Mouse (Mus musculus) liver, embryonic 13.5 days (tissue): ENCODE results near the gene Dda1. TPM values are rescaled to one million over a fixed set of nuclear protein-coding genes. Genes with fewer than 3 reads are reported as not detected.

Experiments used
- ATAC-seq: fragments of 200-750 bp; cut with Nextera tagmentation; 2 replicates; pipeline ENCODE4 v1.8.0; 2017; ENCODE audit warnings: low read depth, mild to moderate bottlenecking, moderate number of reproducible peaks, moderate library complexity
- DNase-seq: peaks from one replicate; pipeline ENCODE4 v3.0.0; 2022
- H3K27ac ChIP-seq: fragments of 300-500 bp; sonication (generic); 2 replicates; pipeline ENCODE4 v1.5.1; 2015; ENCODE audit warnings: moderate library complexity, mild to moderate bottlenecking, inconsistent platforms
- H3K27me3 ChIP-seq: fragments of 300-500 bp; sonication (generic); 2 replicates; pipeline ENCODE4 v1.6.1; 2015; ENCODE audit warnings: mild to moderate bottlenecking, inconsistent platforms
- H3K36me3 ChIP-seq: fragments of 300-500 bp; sonication (generic); 2 replicates; pipeline ENCODE4 v1.6.1; 2015; ENCODE audit warnings: mild to moderate bottlenecking, inconsistent platforms
- H3K4me1 ChIP-seq: fragments of 300-500 bp; sonication (generic); replicated peaks from 2 replicates; pipeline ENCODE4 v1.6.1; 2015; ENCODE audit warnings: inconsistent platforms
- H3K4me2 ChIP-seq: fragments of 300-500 bp; sonication (generic); 2 replicates; pipeline ENCODE4 v1.6.1; 2015; ENCODE audit warnings: inconsistent platforms, mild to moderate bottlenecking, moderate library complexity
- H3K4me3 ChIP-seq: fragments of 300-500 bp; sonication (generic); replicated peaks from 2 replicates; pipeline ENCODE4 v1.5.1; 2015; ENCODE audit warnings: mild to moderate bottlenecking, inconsistent platforms
- H3K9ac ChIP-seq: fragments of 300-500 bp; sonication (generic); 2 replicates; pipeline ENCODE4 v1.6.1; 2015; ENCODE audit warnings: mild to moderate bottlenecking, inconsistent platforms
- H3K9me3 ChIP-seq: fragments of 300-500 bp; sonication (generic); replicated peaks from 2 replicates; pipeline ENCODE4 v1.6.1; 2016; ENCODE audit warnings: inconsistent platforms
- WGBS: fragments of 180-500 bp; shearing (Covaris S2); methylation state at CpG from one replicate; pipeline ENCODE4 v1.1.7; 2015; ENCODE audit not compliant: insufficient replicate concordance; 5-methylcytosine and 5-hydroxymethylcytosine counted together
- polyA plus RNA-seq: library from polyadenylated mRNA; unstranded; fragments of >200 nt; fragmentation: Nextera tagmentation; extraction: Ambion mirVana; gene quantifications from 2 replicates; pipeline ENCODE4 v1.2.1, GENCODE M21; 2015

The Dda1 gene
- polyA plus RNA-seq, 1 experiment from 2014 or later = 50.9 TPM

- no peak overlapping the region for H3K4me2 ChIP-seq
Observed at GRCm38 (mm10) chr8:71460716-71461115, 8.3 kb upstream of the Dda1 start.

DNA sequence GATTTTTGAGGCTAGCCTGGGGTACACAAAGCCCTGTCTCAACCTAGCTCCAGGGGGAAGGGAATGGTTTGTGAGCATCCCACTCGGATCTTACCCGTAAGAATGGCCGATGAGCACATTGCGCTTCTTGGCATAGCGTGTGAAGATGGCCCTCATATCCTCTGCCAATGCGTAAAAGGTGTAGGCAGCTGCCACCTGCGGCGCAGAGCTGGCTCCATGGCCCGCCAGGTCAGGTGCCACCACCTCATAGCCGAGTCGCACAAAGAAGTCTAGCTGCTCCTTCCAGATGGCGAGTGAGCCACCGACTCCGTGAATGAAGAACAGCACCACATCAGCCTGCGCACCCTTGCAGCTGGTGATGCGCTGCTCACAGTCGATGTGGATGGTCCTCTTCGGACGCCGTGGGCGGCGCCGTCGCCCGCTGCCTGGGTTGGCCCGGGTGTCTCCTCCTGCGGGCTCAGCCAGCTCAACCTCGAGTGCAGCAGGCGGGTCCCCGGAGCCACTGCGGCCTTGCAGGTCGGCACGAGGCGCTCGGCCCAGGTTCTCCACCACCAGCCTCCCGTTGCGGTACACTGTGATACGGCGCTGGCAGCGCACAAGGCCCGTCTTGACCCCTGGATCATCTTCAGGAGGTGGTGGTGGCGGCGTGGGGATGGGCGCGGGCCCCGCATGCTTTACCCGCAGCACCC, 7.7 kb upstream of the Dda1 start:
- 86% methylated on average over 47 of the region's 47 CpGs for WGBS
- Histone ChIP-seq H3K4me1 (peaks cover 49% of the 10 kb centered on the region), H3K36me3 (peaks cover 22% of the 10 kb centered on the region), H3K27me3 (peaks cover 12% of the 10 kb centered on the region; the same call in 1 of the 2 replicates), H3K9me3 (no peaks in the 10 kb centered on the region; the same call in 1 of the 2 replicates), H3K4me3 (no peak overlapping the region), H3K4me2 (no peak overlapping the region), H3K27ac (no peak overlapping the region), H3K9ac (no peak overlapping the region)
- ATAC-seq (no peak), DNase-seq (no peak)

More at GRCm38 (mm10) chr8:71460716-71461115, 8.3 kb upstream of the Dda1 start:
- peaks cover 43% of the 10 kb centered on the region for H3K4me1 ChIP-seq
- 88% methylated on average over 6 of the region's 6 CpGs for WGBS
- H3K36me3 ChIP-seq = peaks cover 17% of the 10 kb centered on the region
- no peak for DNase-seq
- no peak overlapping the region for H3K4me3 ChIP-seq
- no peak for ATAC-seq
- no peak overlapping the region for H3K27ac ChIP-seq
- peaks cover 14% of the 10 kb centered on the region; the same call in 1 of the 2 replicates for H3K27me3 ChIP-seq
- no peaks in the 10 kb centered on the region; the same call in 1 of the 2 replicates for H3K9me3 ChIP-seq
- no peak overlapping the region for H3K9ac ChIP-seq

- peak overlapping the region; percentile 91; the same call in 1 of the 2 replicates for H3K9ac ChIP-seq
- no peak overlapping the region for H3K27ac ChIP-seq
- DNase-seq (no peak), ATAC-seq (no peak)
- 71% methylated on average over 4 of the region's 4 CpGs for WGBS
- H3K4me3 ChIP-seq = peak overlapping the region; percentile 86
- no peaks in the 10 kb centered on the region; the same call in 1 of the 2 replicates for H3K9me3 ChIP-seq
- peaks cover 26% of the 10 kb centered on the region for H3K36me3 ChIP-seq
- peaks cover 12% of the 10 kb centered on the region; the same call in 1 of the 2 replicates for H3K27me3 ChIP-seq
- H3K4me1 ChIP-seq = peaks cover 43% of the 10 kb centered on the region
- H3K4me2 ChIP-seq = peak overlapping the region; percentile 99
Observed at GRCm38 (mm10) chr8:71462191-71462590, 6.8 kb upstream of the Dda1 start.

GRCm38 (mm10) chr8:71462786-71463185, 6.2 kb upstream of the Dda1 start:
- Histone ChIP-seq H3K9ac (peak overlapping the region; percentile 91), H3K36me3 (peaks cover 26% of the 10 kb centered on the region), H3K4me1 (peaks cover 37% of the 10 kb centered on the region), H3K27ac (no peak overlapping the region; the same call in 1 of the 2 replicates), H3K4me3 (peak overlapping the region; percentile 86), H3K9me3 (no peaks in the 10 kb centered on the region; the same call in 1 of the 2 replicates), H3K27me3 (peaks cover 12% of the 10 kb centered on the region; the same call in 1 of the 2 replicates), H3K4me2 (peak overlapping the region; percentile 99)
- 5% methylated on average over 16 of the region's 16 CpGs for WGBS
- no peak for DNase-seq
- ATAC-seq = no peak

GRCm38 (mm10) chr8:71463188-71464033, 5.6 kb upstream of the Dda1 start, which contains the start of gene Abhd8:
Gene Abhd8, minus strand, starts transcription at chr8:71463655.
- H3K9me3 ChIP-seq = no peaks in the 10 kb centered on the region; the same call in 1 of the 2 replicates
- DNase-seq (peak; percentile 97), ATAC-seq (peak; percentile 79)
- under 1% methylated on average over 55 of the region's 55 CpGs for WGBS
- peaks cover 37% of the 10 kb centered on the region for H3K4me1 ChIP-seq
- H3K9ac ChIP-seq = peak within 1 kb of the TSS; percentile 91
- peaks cover 22% of the 10 kb centered on the region for H3K36me3 ChIP-seq
- peak within 1 kb of the TSS; percentile 86 for H3K4me3 ChIP-seq
- H3K4me2 ChIP-seq = peak within 1 kb of the TSS; percentile 99
- H3K27me3 ChIP-seq = peaks cover 12% of the 10 kb centered on the region; the same call in 1 of the 2 replicates
- peak within 1 kb of the TSS; percentile 81 for H3K27ac ChIP-seq

DNA sequence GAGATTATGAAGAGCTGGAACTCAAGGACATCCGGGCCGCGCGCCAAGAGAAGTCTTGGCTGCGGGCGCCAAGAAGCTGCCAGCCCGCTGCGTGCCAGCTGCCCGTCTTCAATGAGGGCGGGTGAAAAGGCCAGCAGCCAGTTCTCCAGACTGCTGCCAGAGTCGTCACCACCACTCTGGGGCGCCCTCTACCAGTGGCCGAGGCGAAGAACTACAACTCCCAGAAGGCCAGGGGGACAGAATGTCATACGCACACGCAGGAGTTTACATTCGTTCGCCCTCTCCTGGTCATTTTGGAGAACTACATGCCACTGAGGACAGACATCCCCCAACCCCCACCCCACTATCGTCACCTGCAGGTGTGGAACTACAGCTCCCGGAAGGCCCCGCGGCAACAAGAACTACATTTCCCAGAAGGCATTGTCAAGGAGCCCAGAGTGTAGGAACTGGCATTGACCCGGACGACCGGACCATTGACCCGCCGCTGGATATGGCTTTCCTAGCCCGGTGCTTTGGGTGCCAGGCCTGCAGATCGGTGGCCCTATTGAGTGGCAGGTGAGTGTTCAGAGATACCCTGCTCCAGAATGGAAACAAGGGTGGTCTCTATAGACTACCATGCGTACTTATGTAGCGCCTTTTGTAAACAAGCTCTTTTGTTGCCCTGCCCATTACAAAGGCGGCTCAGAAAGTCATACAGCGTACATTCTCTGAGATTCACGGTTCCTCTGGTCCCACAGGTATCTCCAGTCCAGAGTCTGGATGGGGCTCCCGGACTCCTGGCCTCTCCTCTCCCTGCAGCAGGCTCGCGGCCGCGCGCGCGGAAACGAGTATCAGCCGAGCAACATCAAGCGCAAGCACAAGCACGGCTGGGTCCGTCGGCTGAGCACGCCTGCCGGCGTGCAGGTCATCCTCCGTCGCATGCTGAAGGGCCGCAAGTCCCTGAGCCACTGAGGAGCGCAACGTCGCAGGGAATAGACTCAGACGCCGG, 4.2 kb upstream of the Dda1 start, which contains the start of gene Mrpl34:
Gene Mrpl34 (plus strand): TSS at position 447 of the 988 bp plus-strand sequence.
- Histone ChIP-seq H3K27ac (peak within 1 kb of the TSS; percentile 81), H3K4me1 (peaks cover 45% of the 10 kb centered on the region), H3K27me3 (peaks cover 12% of the 10 kb centered on the region; the same call in 1 of the 2 replicates), H3K4me2 (peak within 1 kb of the TSS; percentile 99), H3K9ac (peak within 1 kb of the TSS; percentile 91), H3K9me3 (no peaks in the 10 kb centered on the region; the same call in 1 of the 2 replicates), H3K36me3 (peaks cover 22% of the 10 kb centered on the region), H3K4me3 (peak within 1 kb of the TSS; percentile 86)
- under 1% methylated on average over 59 of the region's 59 CpGs for WGBS
- ATAC-seq = peak; percentile 81
- peak; percentile 98 for DNase-seq

- H3K9me3 ChIP-seq = no peaks in the 10 kb centered on the region; the same call in 1 of the 2 replicates
- no peak for DNase-seq
- WGBS = 73% methylated on average over 8 of the region's 8 CpGs
- H3K4me2 ChIP-seq = peak overlapping the region; percentile 94
- H3K27me3 ChIP-seq = peaks cover 12% of the 10 kb centered on the region; the same call in 1 of the 2 replicates
- peak overlapping the region; percentile 81 for H3K4me3 ChIP-seq
- H3K36me3 ChIP-seq = peaks cover 24% of the 10 kb centered on the region
- H3K27ac ChIP-seq = peak overlapping the region; percentile 73; the same call in 1 of the 2 replicates
- peaks cover 54% of the 10 kb centered on the region for H3K4me1 ChIP-seq
- peak overlapping the region; percentile 85 for H3K9ac ChIP-seq
- ATAC-seq = no peak
Observed at GRCm38 (mm10) chr8:71465733-71466132, 3.3 kb upstream of the Dda1 start.

- H3K4me3 ChIP-seq = 0 out of 2 replicates have a peak overlapping the region, but pooled peaks have one; percentile 16
- WGBS = 81% methylated on average over 5 of the region's 5 CpGs
Observed at GRCm38 (mm10) chr8:71466198-71466597, 2.8 kb upstream of the Dda1 start.

GRCm38 (mm10) chr8:71467201-71467600, 1.8 kb upstream of the Dda1 start:
- Histone ChIP-seq H3K4me3 (no peak overlapping the region), H3K27me3 (peaks cover 3% of the 10 kb centered on the region; the same call in 1 of the 2 replicates), H3K9ac (no peak overlapping the region), H3K4me1 (peaks cover 57% of the 10 kb centered on the region), H3K36me3 (peaks cover 28% of the 10 kb centered on the region), H3K9me3 (no peaks in the 10 kb centered on the region), H3K27ac (no peak overlapping the region), H3K4me2 (no peak overlapping the region)
- ATAC-seq (no peak), DNase-seq (no peak)
- WGBS = 83% methylated on average over 2 of the region's 2 CpGs

More at GRCm38 (mm10) chr8:71466198-71466597, 2.8 kb upstream of the Dda1 start:
- Histone ChIP-seq H3K4me1 (peaks cover 58% of the 10 kb centered on the region), H3K36me3 (peaks cover 24% of the 10 kb centered on the region), H3K9ac (peak overlapping the region; percentile 85), H3K9me3 (no peaks in the 10 kb centered on the region; the same call in 1 of the 2 replicates), H3K27me3 (peaks cover 12% of the 10 kb centered on the region; the same call in 1 of the 2 replicates), H3K27ac (peak overlapping the region; percentile 5; the same call in 1 of the 2 replicates), H3K4me2 (peak overlapping the region; percentile 94)
- DNase-seq (no peak), ATAC-seq (no peak)

DNA sequence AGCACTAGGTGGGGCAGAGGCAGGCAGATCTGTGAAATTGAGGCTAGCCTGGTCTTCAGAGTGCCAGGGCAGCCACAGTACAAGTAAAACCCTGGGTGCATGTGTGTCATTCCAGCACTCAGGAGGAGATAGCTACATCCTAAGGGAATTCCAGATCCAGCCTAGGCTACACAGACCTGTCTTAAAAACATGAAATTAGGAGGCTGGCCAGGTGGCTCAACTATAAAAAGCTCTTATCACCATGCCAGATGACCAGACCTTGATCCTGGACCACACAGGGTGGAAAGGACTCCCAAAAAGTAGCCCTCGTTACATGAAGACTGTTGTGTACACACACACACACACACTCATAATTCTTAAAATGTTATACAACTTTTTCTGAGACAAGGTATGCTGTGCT, 998 bp upstream of the Dda1 start:
- H3K27me3 ChIP-seq = no peaks in the 10 kb centered on the region
- no peaks in the 10 kb centered on the region for H3K9me3 ChIP-seq
- WGBS = 60% methylated on average over 1 of the region's 1 CpGs
- no peak overlapping the region for H3K4me2 ChIP-seq
- DNase-seq (no peak), ATAC-seq (no peak)
- H3K36me3 ChIP-seq = peaks cover 36% of the 10 kb centered on the region
- H3K4me1 ChIP-seq = peaks cover 49% of the 10 kb centered on the region
- H3K9ac ChIP-seq = no peak overlapping the region
- no peak overlapping the region for H3K4me3 ChIP-seq
- no peak overlapping the region for H3K27ac ChIP-seq
